ENCODE assay signal across 17 mouse cellular contexts in genomic region chr15:86049510-86049909, GRCm38 (mm10).
"Had no signal": no experiment of that assay in that cellular context is flagged by ENCODE, and none has a peak within 500 bp of the region (broad histone marks: within the 10 kb centered on the region; RNA-seq: fewer than 3 reads in every experiment).

No protein-coding gene starts in this region.

- H3K9ac ChIP-seq: lung, embryonic 14.5 days; midbrain, embryonic 12.5 days; neural tube, embryonic 13.5 days; neural tube, embryonic 15.5 days had no signal

- H3K9me3 ChIP-seq: midbrain, embryonic 10.5 days; midbrain, embryonic 12.5 days; neural tube, embryonic 13.5 days; neural tube, embryonic 15.5 days had no signal

- DNase-seq: lung, embryonic 14.5 days; lung, postnatal 10 days; midbrain, embryonic 14.5 days; retina, postnatal 1 day; right cerebral cortex, adult 18-20 months; right cerebral cortex, postnatal 25 days; right cerebral cortex, postnatal 4 days; spleen, adult 18-20 months; thymus, adult 18-20 months; thymus, postnatal 14 days; thymus, postnatal 36 days had no signal

- H3K4me3 ChIP-seq: midbrain, embryonic 10.5 days; midbrain, embryonic 12.5 days; myocyte; neural tube, embryonic 13.5 days; neural tube, embryonic 15.5 days had no signal

- H3K4me2 ChIP-seq: lung, embryonic 14.5 days; midbrain, embryonic 12.5 days; neural tube, embryonic 13.5 days; neural tube, embryonic 15.5 days had no signal

- H3K27ac ChIP-seq: midbrain, embryonic 10.5 days; midbrain, embryonic 12.5 days; neural tube, embryonic 13.5 days; neural tube, embryonic 15.5 days had no signal

- ATAC-seq: midbrain, embryonic 16.5 days had no signal

- H3K36me3 ChIP-seq: midbrain, embryonic 10.5 days; midbrain, embryonic 12.5 days; neural tube, embryonic 13.5 days; neural tube, embryonic 15.5 days had no signal

- H3K27me3 ChIP-seq: midbrain, embryonic 12.5 days; neural tube, embryonic 13.5 days; neural tube, embryonic 15.5 days had no signal

- H3K4me1 ChIP-seq: midbrain, embryonic 12.5 days; neural tube, embryonic 13.5 days had no signal
